Mouse (Mus musculus): ENCODE measurements around the gene Ctdnep1.

DNA sequence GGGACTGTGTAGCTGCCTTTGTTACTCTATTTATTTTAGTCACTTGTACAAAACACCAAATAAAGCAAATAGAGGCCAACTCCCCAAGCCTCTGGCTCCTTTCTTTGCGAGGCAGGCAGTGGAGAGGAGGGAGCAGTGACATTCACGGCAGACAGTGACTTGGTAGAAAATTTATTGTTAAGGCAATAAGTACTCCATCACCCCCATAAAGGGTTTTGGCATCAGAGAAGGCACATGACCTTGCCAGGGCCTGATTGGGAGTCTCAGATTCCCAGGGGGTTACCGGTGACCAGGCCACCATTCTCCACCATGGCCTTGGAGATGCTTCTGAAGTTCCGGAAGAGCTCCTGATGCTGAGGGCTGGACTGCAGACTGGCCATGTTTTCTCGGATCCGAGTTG is 29.1 kb downstream of the Ctdnep1 start:
- TF ChIP-seq CTCF (IDR thresholded peaks at IDR 0.05; ENCODE audit: insufficient read depth, low read depth, low read length) (no peak), POLR2A (IDR thresholded peaks at IDR 0.05; ENCODE audit: insufficient read depth, low read depth, low read length) (no peak)
